Mouse (Mus musculus) adrenal gland, postnatal 14 days (tissue): ENCODE measurements at regions not wholly inside any gene's neighbourhood (a gene's known extent, or its start where the extent isn't known, plus 50 kb on each side); places are given as distances from the start of the nearest gene placed in this dataset.

Source experiments
- DNase-seq: peaks from one replicate; pipeline ENCODE4 v3.0.0; 2021; ENCODE audit warnings: mixed read lengths

GRCm38 (mm10) chr8:26526474-26527185 lies 407.3 kb downstream of the Gm45692 start:
- no peak for DNase-seq

- no peak for DNase-seq
These were observed 407.8 kb downstream of the Gm45692 start for GRCm38 (mm10) chr8:26527186-26527580.

GRCm38 (mm10) chr8:26529921-26530320 lies 410.6 kb downstream of the Gm45692 start:
- no peak for DNase-seq

- peak; percentile 45 for DNase-seq
These were observed 414.4 kb downstream of the Gm45692 start for GRCm38 (mm10) chr8:26533444-26534421.

- DNase-seq: peak; percentile 34
These were observed 416.5 kb downstream of the Gm45692 start for GRCm38 (mm10) chr8:26535816-26536215.

GRCm38 (mm10) chr8:26553691-26554090 lies 423.4 kb upstream of the Zfp703 start:
- no peak for DNase-seq

GRCm38 (mm10) chr8:26559196-26559595 lies 417.9 kb upstream of the Zfp703 start:
- DNase-seq: peak; percentile 75

GRCm38 (mm10) chr8:26563151-26563550 lies 414.0 kb upstream of the Zfp703 start:
- DNase-seq: no peak

GRCm38 (mm10) chr8:26564254-26564653 lies 412.9 kb upstream of the Zfp703 start:
- no peak for DNase-seq

- DNase-seq: no peak
These were observed 408.6 kb upstream of the Zfp703 start for GRCm38 (mm10) chr8:26568423-26569060.

GRCm38 (mm10) chr8:26588841-26589240 lies 388.3 kb upstream of the Zfp703 start:
- DNase-seq: no peak

GRCm38 (mm10) chr8:26590591-26591212 lies 386.4 kb upstream of the Zfp703 start:
- no peak for DNase-seq

- no peak for DNase-seq
These were observed 385.9 kb upstream of the Zfp703 start for GRCm38 (mm10) chr8:26591266-26591665.

GRCm38 (mm10) chr8:26593536-26594368 lies 383.4 kb upstream of the Zfp703 start:
- no peak for DNase-seq

GRCm38 (mm10) chr8:26594369-26594920 lies 382.7 kb upstream of the Zfp703 start:
- no peak for DNase-seq

GRCm38 (mm10) chr8:26595431-26596018 lies 381.6 kb upstream of the Zfp703 start:
- DNase-seq: peak; percentile 8

GRCm38 (mm10) chr8:26596665-26597362 lies 380.3 kb upstream of the Zfp703 start:
- DNase-seq: peak; percentile 16

GRCm38 (mm10) chr8:26598520-26598919 lies 378.6 kb upstream of the Zfp703 start:
- no peak for DNase-seq

GRCm38 (mm10) chr8:26600127-26600526 lies 377.0 kb upstream of the Zfp703 start:
- DNase-seq: no peak

GRCm38 (mm10) chr8:26608001-26608400 lies 369.1 kb upstream of the Zfp703 start:
- no peak for DNase-seq
